Mouse (Mus musculus) cerebellum, adult 8-10 months (tissue): Measurements from ENCODE around the gene Psmd6.

Source experiments
- DNase-seq: peaks from one replicate; pipeline ENCODE4 v3.0.0; 2022

Psmd6 gene

DNA sequence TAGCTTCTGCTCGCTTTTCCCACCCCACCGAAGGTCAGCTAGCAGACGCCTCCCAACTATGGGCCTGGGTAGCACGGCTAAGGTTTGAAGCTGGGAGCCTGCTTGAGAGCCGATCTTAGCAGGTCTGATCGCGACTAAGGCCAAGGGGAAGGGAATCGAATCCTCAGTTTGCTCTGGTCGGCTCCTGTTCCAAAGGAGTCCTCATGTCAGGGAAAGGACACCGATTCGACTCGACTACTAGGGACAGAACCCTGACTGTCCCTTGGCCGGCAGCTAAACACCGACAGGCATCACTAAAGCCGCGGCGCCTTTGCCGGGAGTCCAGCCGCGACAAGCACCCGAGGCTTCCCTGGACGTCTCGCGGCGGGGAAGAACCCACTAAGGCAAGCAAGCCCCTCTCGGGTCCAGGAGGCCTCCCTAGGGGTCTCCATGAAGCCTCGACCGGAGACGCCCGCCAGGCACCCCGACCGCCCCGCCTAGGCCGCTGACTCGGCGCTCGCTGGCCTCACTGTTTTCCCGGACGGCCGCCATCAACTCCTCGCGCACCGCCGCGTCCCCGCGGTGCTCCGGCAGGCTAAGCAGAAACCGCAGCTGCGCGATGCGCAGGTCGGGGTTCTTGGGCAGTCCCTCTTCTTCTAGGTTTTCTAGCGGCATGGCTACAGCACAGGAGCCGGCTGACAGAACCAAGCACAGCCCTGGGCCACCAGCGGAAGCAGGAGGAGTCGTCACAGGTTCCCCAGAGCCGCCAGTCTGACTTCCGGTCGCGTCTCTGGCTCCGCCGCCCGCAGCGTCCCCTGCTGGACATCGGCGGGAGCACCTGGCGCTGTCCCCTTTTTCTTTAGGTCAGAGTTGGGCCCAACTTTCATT is at the start of gene Psmd6:
TSS of gene Psmd6 (minus strand) at position 755 of the 867 bp plus-strand sequence.
- peak; percentile 89 for DNase-seq

DNA sequence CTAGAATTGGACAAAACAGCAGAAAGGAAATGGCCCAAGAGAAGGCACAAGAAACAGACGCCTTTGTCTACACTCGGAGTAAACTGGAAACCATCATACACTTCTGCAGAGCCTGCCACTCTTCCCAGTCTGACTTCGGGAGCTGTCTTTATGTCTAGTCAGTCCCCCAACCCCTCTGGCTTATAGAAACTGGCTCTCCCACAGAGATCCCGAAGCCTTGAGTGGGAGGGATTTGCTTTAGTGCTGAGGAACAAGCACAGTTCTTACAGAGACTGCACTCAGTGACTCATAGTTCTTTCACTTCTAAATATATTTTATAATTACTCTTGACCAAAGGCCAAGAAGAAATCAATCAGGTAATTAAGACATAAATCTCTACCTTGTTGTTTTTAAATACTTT is 10.1 kb downstream of the Psmd6 start:
- no peak for DNase-seq

DNA sequence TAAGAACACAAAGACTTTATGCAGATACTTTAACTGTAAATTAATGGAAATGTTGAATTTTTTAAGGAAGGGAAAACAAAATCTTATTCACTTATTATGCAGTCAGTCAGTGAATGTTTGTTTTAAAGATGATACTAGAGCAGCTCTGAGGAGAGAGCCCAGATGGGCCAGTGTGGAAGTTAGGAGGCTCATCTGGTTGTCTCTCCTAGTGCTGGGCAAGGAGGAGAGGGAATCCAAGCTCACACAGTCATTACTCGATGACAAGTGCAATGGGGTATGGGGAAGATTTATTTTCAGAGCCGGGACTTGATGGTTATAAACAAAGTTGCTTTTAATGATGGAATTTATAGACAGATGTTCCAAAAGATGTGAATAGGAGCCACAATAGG is 15.9 kb downstream of the Psmd6 start:
- no peak for DNase-seq

- DNase-seq: no peak
Observed at GRCm38 (mm10) chr14:14104213-14104929, 16.4 kb downstream of the Psmd6 start.

- no peak for DNase-seq
Observed at GRCm38 (mm10) chr14:14101296-14101695, 19.5 kb downstream of the Psmd6 start.

GRCm38 (mm10) chr14:14100773-14101280 is 20.0 kb downstream of the Psmd6 start:
- no peak for DNase-seq

DNA sequence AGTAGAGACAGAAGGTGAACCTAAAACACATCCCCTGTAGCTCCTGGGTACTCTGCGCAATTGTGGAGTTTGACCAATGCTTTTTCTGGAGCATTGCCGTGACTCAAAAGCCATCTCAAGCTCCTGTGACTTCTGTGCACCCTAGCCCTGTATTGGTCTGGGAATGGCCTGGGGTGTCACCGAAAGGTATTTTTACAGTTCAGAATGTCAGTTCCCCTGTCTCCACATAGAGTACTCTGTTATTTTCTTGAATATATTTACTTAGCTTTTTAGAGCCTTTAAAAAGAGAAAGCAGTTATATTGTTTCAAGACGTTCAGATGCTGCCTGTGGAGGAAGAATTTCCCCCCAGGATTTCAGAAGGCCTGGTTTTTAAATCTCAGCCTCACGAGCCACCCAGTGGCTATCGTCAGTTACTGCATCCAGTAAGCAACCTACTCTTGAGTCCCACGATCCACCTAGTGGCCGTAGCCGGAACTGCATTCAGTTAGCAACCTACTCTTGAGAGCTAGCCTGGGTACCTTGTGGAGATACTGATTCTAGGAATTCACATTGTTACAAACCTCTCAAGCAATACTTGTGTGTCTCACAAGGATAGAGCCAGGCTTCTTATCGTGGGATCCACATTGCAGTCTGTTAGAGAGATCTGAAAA is 22.3 kb downstream of the Psmd6 start:
- DNase-seq: peak; percentile 92

DNA sequence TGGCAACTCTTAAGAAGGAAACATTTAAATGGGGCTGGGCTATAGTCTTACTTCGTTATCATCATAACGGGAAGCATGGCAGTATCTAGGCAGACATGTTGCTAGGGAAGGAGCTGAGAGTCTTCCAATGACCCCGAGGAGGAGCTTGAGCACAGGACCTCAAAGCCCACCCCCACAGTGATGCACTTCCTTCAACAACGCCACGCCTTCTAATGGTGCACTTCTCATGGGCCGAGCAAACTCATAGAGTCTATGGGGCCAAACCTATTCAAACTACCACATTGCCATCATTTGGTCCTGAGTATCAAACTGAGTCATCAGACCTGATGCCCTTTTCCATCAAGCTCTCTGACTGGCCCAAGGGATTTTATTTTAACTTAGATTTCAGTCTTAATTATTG is 30.2 kb downstream of the Psmd6 start:
- DNase-seq: no peak

- DNase-seq: no peak
Observed at GRCm38 (mm10) chr14:14088016-14088791, 32.6 kb downstream of the Psmd6 start.

- DNase-seq: no peak
Observed at GRCm38 (mm10) chr14:14087348-14087747, 33.4 kb downstream of the Psmd6 start.

DNA sequence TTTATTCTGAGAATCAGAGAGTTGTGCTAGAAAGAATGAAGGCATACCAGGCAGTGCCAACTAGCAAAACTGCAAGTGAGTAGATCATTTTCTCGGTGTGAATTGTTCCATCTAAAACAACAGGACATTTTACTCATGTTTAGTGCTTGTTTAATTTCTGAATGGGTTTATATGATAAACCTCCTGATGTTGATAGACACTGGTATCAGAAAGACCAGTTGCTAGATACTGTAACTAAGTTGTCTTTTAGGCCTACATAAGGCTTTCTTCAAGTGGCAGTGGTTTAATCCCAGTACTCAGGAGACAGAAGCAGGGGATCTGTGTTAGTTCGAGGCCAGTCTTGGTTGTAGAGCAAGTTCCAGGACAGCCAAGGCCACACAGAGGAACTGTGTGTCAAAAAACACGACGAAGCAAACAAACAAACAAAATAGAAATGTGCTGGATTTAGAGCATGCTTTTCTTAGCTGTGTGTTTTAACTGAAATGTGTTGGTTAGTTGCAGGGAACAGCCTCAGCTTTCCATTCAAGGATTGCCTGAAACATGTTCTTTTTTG is 34.0 kb downstream of the Psmd6 start:
- no peak for DNase-seq

GRCm38 (mm10) chr14:14083811-14084210 is 37.0 kb downstream of the Psmd6 start:
- no peak for DNase-seq

DNA sequence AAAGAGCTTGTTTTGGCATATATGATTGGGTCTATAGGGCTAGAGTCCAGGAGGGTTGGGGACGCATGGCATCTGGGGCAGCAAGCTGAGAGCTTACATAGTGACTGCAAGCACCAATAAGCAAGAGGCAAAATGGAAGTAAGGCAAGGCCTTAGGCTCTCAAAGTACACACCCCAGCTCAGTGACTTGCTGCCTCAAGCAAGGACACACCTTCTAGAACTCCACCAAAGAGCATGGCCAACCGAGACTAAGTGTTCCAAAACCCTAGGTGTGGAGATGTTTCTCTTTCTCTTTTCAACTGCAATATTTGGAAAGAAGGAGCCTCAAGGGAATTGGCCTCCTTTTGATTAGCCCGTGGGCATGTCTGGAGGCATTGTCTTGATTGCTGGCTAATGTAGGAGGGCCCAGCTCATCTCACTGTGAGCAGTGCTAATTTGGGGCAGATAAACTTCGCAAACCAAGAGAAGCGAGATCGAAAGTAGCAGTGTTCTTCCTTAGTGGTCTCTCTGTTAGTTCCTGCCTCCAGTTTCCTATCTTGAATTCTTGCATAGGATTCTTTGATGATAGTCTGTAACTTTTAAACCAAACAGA is 40.1 kb downstream of the Psmd6 start:
- no peak for DNase-seq

- DNase-seq: no peak
Observed at GRCm38 (mm10) chr14:14071456-14071855, 49.3 kb downstream of the Psmd6 start.

DNA sequence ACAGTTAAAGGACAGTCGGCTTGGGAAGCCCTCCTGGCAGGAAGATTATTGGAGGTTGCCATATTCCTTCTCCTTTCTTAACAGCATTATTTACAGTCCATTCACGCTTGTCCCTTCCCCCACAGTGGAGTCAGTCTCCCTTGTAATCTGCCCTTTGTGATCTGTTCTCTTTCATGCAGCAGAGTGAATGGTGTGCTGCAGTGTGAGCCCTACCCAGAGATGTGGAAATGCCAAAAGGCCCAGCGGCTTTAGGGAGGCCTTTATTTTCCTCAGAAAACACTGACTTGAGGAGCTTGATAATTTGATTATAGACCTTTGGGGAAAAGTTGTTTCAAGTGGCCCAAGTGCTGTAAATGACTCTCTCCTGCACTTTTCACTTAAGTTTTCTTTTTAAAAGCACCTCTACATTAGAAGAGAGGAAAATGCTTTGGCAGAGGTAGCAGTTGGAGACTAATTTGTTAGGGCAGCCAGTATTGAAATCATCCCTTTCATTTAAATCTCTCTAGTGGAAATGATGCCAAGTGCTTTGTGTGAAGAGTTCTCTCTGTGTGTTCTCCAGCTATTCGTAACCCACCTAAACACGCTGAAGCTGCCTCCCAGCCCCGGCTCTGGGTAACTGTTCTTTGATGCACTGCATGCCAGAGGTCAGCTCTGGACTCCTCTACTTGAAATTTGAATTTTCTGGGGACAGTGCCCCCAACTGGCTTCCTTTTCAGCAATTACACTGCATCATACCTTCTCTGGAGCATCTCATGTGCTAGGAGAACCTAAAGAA is 50.1 kb downstream of the Psmd6 start:
- no peak for DNase-seq

- no peak for DNase-seq
Observed at GRCm38 (mm10) chr14:14068553-14068952, 52.2 kb downstream of the Psmd6 start.

- DNase-seq: peak; percentile 58
Observed at GRCm38 (mm10) chr14:14067648-14068472, 52.9 kb downstream of the Psmd6 start.

- no peak for DNase-seq
Observed at GRCm38 (mm10) chr14:14066241-14066640, 54.5 kb downstream of the Psmd6 start.

- no peak for DNase-seq
Observed at GRCm38 (mm10) chr14:14065142-14065498, 55.7 kb downstream of the Psmd6 start.

- no peak for DNase-seq
Observed at GRCm38 (mm10) chr14:14064486-14065141, 56.2 kb downstream of the Psmd6 start.
